Comparison of ENCODE assay signal across 8 mouse cellular contexts in the genomic region with DNA sequence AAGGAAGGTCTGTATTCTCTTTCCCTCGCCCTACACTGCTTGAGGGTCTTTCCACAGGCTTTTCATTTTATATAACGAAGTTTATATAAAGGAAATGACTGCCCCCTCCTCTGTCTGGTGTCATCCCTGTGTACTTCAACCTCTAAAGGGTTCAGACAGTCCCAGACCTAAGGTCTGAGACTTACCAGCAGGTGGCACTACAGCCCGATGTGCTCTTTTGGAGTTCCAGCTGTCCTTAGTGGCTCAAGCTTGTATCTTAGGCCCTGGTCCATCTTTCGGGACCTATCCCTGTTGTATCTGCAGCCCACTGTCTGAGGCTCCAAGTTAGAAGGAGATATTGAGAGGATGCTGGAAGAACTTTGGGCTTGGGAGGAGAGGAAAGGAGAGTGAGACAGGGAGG. TPM values are rescaled to one million over a fixed set of nuclear protein-coding genes. Genes with fewer than 3 reads are reported as not detected.
DNase-seq lines count a peak whose midpoint lies in the region; ATAC-seq and TF ChIP-seq lines count a peak whose summit lies in the region.
"Had no signal": no experiment of that assay in that cellular context is flagged by ENCODE, and none has a peak within 500 bp of the region (broad histone marks: within the 10 kb centered on the region; RNA-seq: fewer than 3 reads in every experiment).

No protein-coding gene starts in this region.

- H3K4me1 ChIP-seq in thymus, adult 2 months (replicated peaks; ENCODE audit: control insufficient read depth, insufficient read depth, low read length) = no peaks in the 10 kb centered on the region
- no peaks in the 10 kb centered on the region for H3K4me1 ChIP-seq in stomach, postnatal 0 days (replicated peaks; ENCODE audit: control insufficient read depth, insufficient read depth)

- H3K4me3 ChIP-seq in thymus, adult 2 months (ENCODE audit: control insufficient read depth, insufficient read depth, low read length) = no peak overlapping the region
- H3K4me3 ChIP-seq in stomach, postnatal 0 days (ENCODE audit: low read depth, low read length) = no peak overlapping the region

- ATAC-seq in stomach, postnatal 0 days (ENCODE audit: low FRiP score, low TSS enrichment) = 0 out of 2 replicates have a peak, but pooled peaks have one; percentile 24

- H3K4me2 ChIP-seq in stomach, postnatal 0 days (replicated peaks; ENCODE audit: low read depth) = no peak overlapping the region

- H3K9me3 ChIP-seq in stomach, postnatal 0 days (ENCODE audit: control insufficient read depth, low read length) = no peaks in the 10 kb centered on the region

- no peak for TF ChIP-seq EP300 in stomach, postnatal 0 days (optimal IDR thresholded peaks at IDR 0.05)

- no peaks in the 10 kb centered on the region for H3K36me3 ChIP-seq in thymus, adult 2 months (ENCODE audit: control insufficient read depth, insufficient read depth, low read length)
- H3K36me3 ChIP-seq in stomach, postnatal 0 days (ENCODE audit: control insufficient read depth, insufficient read depth, low read length) = no peaks in the 10 kb centered on the region

- no peak overlapping the region for H3K27ac ChIP-seq in thymus, adult 2 months (ENCODE audit: control insufficient read depth, insufficient read depth, low read length)
- no peak overlapping the region for H3K27ac ChIP-seq in stomach, postnatal 0 days (replicated peaks)

- H3K9ac ChIP-seq in stomach, postnatal 0 days (ENCODE audit: low read length) = no peak overlapping the region

- no peaks in the 10 kb centered on the region for H3K27me3 ChIP-seq in thymus, adult 2 months (ENCODE audit: control insufficient read depth, insufficient read depth, low read length)
- H3K27me3 ChIP-seq in stomach, postnatal 0 days (ENCODE audit: control insufficient read depth, insufficient read depth, low read length) = no peaks in the 10 kb centered on the region

- 37% methylated on average over 4 of the region's 4 CpGs for WGBS in thymus, adult 2 months
- WGBS in stomach, postnatal 0 days = 33% methylated on average over 4 of the region's 4 CpGs

- no peak for TF ChIP-seq POLR2A in thymus, adult 2 months (IDR thresholded peaks at IDR 0.05; ENCODE audit: control insufficient read depth, extremely low read depth, insufficient read depth, low read length, poor library complexity)

- DNase-seq in thymus, adult 2 months = peak; percentile 12
- no peak for DNase-seq in thymus, postnatal 0 days (ENCODE audit: low spot score)
- DNase-seq in adrenal gland, postnatal 25 days = peak; percentile 75
- peak; percentile 43 for DNase-seq in embryo, embryonic 9.5 days (ENCODE audit: extremely low spot score)
- DNase-seq in kidney, postnatal 10 days = peak; percentile 84
- peak; percentile 77 for DNase-seq in lung, postnatal 10 days
- peak; percentile 49 for DNase-seq in stomach, postnatal 0 days (ENCODE audit: low spot score)

- TF ChIP-seq CTCF in thymus, adult 2 months (IDR thresholded peaks at IDR 0.05; ENCODE audit: borderline replicate concordance, control insufficient read depth, extremely low read depth, insufficient read depth, low read length, poor library complexity) = no peak
- peak; percentile 85 for TF ChIP-seq CTCF in stomach, postnatal 0 days (IDR thresholded peaks at IDR 0.05; ENCODE audit: low read depth)

RNA-seq across cellular contexts. Expression of gene Spaca3, which starts 48.3 kb away (rescaled TPM):
- polyA plus RNA-seq in thymus, adult 2 months (2012; rRNA removed) = 0.26 and 0.28 TPM in 2 replicates
- not detected in 2 replicates for polyA plus RNA-seq in thymus, postnatal 0 days (2015; fragmentation: Nextera tagmentation; extraction: Ambion mirVana)
- not detected in 2 replicates for total RNA-seq in adrenal gland, postnatal 25 days (2021)
- 0.35 and 0.44 TPM in 2 replicates for polyA plus RNA-seq in stomach, postnatal 0 days (2015; fragmentation: Nextera tagmentation; extraction: Ambion mirVana)
- polyA plus RNA-seq: heart, embryonic 14.5 days had no signal
